Mouse (Mus musculus) kidney, adult 2 months (tissue): ENCODE results near the gene Prss53. TPM values are rescaled to one million over a fixed set of nuclear protein-coding genes. Genes with fewer than 3 reads are reported as not detected.

Source experiments
- DNase-seq: peaks from one replicate; pipeline ENCODE4 v3.0.0; 2021
- H3K27ac ChIP-seq: fragments of 200-500 bp; 2 replicates; pipeline ENCODE4 v1.5.1; 2012; ENCODE audit warnings: low read depth, low read length, control low read depth, inconsistent platforms; ENCODE audit not compliant: insufficient read depth
- H3K27me3 ChIP-seq: fragments of 200-500 bp; replicated peaks from 2 replicates; pipeline ENCODE4 v1.6.1; 2012; ENCODE audit warnings: mild to moderate bottlenecking, moderate library complexity, low read length, inconsistent platforms; ENCODE audit not compliant: control insufficient read depth, insufficient read depth
- H3K36me3 ChIP-seq: fragments of 200-500 bp; 2 replicates; pipeline ENCODE4 v1.6.1; 2012; ENCODE audit warnings: mild to moderate bottlenecking, moderate library complexity, low read length, inconsistent platforms; ENCODE audit not compliant: control insufficient read depth, insufficient read depth
- H3K4me1 ChIP-seq: fragments of 200-500 bp; 2 replicates; pipeline ENCODE4 v1.6.1; 2011; ENCODE audit warnings: low read length; ENCODE audit not compliant: control insufficient read depth, insufficient read depth
- H3K4me3 ChIP-seq: fragments of 200-500 bp; 2 replicates; pipeline ENCODE4 v1.5.1; 2011; ENCODE audit warnings: mild to moderate bottlenecking, low read depth, low read length, control low read depth; ENCODE audit not compliant: insufficient read depth
- CTCF ChIP-seq: fragments of 200-500 bp; conservative IDR thresholded peaks from 2 replicates; pipeline ENCODE4 v1.5.1; 2011; ENCODE audit warnings: low read depth, mild to moderate bottlenecking, control low read depth, low read length, moderate library complexity, mixed read lengths; ENCODE audit not compliant: insufficient read depth, insufficient read length
- POLR2A ChIP-seq: fragments of 200-500 bp; IDR thresholded peaks from one replicate; pipeline ENCODE4 v1.6.1; 2011; ENCODE audit warnings: low read depth, low read length, control low read depth
- WGBS: fragments of 180-500 bp; shearing (Covaris S2); methylation state at CpG from one replicate; pipeline ENCODE4 v1.1.7; 2018; 5-methylcytosine and 5-hydroxymethylcytosine counted together
- polyA plus RNA-seq: library from polyadenylated mRNA; depleted of rRNA; stranded (reverse); fragments of >200 nt; gene quantifications from 2 replicates; pipeline ENCODE4 v1.2.3, GENCODE M21; 2012; rRNA removed

Gene Prss53
- polyA plus RNA-seq: 5.1 and 7.5 TPM in 2 replicates

DNA sequence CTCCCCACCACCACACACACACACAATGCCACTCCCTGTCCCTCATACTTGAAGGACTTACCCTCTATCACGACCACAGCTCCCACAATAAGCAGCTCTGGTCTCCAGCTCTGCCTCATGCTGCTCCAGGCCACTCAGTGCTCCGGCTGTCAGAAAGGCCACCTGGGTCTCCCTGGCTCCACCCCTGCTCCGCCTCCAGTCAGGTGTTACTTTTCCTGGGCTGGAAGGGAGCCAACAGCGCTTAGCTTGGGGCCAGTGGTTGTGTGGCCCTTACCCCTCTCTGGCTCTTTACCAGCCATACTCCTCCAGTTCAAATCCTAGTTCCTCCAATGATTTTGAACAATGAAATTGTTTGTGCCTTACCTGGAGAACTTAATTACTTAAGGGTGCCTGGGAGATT is at the start of gene Prss53:
Gene Prss53 (minus strand): TSS at position 173 of the 400 bp plus-strand sequence.
- DNase-seq: peak; percentile 89
- TF ChIP-seq CTCF (no peak), POLR2A (no peak)
- no peaks in the 10 kb centered on the region; the same call in 1 of the 2 replicates for H3K36me3 ChIP-seq
- H3K27ac ChIP-seq: no peak within 1 kb of the TSS
- no peaks in the 10 kb centered on the region; the same call in 1 of the 2 replicates for H3K4me1 ChIP-seq
- 20% methylated on average over 4 of the region's 4 CpGs for WGBS
- H3K4me3 ChIP-seq: no peak within 1 kb of the TSS
- H3K27me3 ChIP-seq: no peaks in the 10 kb centered on the region

GRCm38 (mm10) chr7:127936216-127936884 is 45.6 kb upstream of the Prss53 start:
- DNase-seq: no peak
- H3K4me3 ChIP-seq: peak overlapping the region; percentile 75
- no peak overlapping the region for H3K27ac ChIP-seq
- peaks cover 33% of the 10 kb centered on the region for H3K4me1 ChIP-seq
- TF ChIP-seq POLR2A (no peak), CTCF (no peak)
- H3K27me3 ChIP-seq: no peaks in the 10 kb centered on the region
- WGBS: 65% methylated on average over 18 of the region's 18 CpGs
- H3K36me3 ChIP-seq: no peaks in the 10 kb centered on the region

DNA sequence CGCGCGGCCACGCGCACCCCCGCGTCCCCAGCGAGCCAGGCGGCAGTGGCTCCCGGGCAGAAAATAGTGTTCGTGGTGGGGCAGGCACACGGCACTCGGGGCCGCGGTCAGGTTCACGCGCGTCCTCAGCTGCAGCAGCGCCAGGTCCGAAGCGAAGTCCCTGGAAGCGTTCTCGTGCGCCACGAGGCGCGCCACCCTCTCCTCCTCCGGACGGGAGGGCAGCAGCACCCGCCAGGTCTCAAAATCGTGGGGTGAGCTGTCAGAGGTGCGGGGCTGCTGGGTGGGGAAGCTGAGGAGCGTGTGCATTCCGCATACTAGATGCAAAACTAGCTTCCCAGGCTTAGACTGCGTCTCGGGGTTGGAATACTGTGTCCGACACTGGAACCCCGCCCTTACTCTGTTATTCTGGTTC is 45.0 kb upstream of the Prss53 start:
- H3K4me3 ChIP-seq: peak overlapping the region; percentile 75
- H3K36me3 ChIP-seq: no peaks in the 10 kb centered on the region
- DNase-seq: no peak
- TF ChIP-seq CTCF: no peak
- TF ChIP-seq POLR2A: no peak
- H3K4me1 ChIP-seq: peaks cover 36% of the 10 kb centered on the region
- under 1% methylated on average over 38 of the region's 38 CpGs for WGBS
- H3K27ac ChIP-seq: peak overlapping the region; percentile 6; the same call in 1 of the 2 replicates
- H3K27me3 ChIP-seq: no peaks in the 10 kb centered on the region

DNA sequence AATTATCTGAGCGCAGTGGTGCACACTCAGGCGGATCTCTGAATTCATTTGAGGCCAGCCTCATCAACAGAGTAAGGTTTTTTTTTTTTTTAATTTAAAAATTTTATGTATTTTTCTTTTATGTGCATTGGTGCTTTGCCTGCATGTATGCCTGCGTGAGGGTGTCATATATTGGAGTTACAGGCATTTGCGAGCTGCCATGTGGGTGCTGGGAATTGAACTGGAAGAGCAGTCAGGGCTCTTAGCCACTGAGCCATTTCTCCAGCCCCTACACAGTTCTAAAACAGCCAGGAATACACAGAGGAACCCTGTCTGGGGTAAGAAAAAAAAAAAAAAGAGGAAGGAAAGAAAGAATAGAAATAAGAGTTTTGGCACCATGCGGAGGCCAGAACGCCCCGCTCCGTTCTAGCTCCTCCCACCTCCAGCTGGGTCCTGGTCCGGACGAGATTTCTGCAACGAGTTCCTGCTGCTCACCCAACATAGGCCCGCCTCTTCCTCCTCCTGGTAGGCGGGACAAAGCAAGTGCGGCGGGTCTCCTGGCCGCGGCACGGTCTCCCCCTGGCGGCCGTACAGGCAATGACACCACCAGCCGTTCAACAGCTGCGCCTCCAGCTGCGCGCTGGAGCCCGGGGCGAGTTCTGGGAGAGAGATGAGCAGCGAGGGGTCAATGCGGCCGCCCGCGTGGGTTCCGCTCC is 44.4 kb upstream of the Prss53 start:
- Histone ChIP-seq H3K4me1 (peaks cover 41% of the 10 kb centered on the region), H3K27me3 (no peaks in the 10 kb centered on the region), H3K36me3 (no peaks in the 10 kb centered on the region), H3K4me3 (peak overlapping the region; percentile 75), H3K27ac (0 out of 2 replicates have a peak overlapping the region, but pooled peaks have one; percentile 6)
- 6% methylated on average over 32 of the region's 32 CpGs for WGBS
- TF ChIP-seq CTCF (peak; percentile 89), POLR2A (peak; percentile 20)
- DNase-seq: peak; percentile 98

DNA sequence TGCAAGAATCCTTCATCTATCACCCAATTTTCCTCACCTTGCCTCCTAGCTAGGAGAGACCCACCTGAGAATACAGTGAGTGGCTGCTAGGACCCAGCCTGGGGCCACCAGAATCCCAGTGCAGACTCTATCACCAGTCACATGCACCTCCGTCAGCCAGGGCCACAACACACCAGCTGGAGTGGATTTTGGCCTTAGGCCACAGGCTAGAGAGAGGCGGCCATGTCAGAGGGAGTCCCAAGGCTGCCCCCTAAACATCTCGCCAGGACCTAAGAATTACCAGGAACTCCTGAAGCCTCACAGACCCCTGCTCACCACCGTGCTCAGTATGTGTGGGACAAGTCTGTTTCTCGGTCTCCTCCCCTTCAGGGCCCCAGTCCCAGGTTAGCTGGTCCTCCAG is 43.3 kb upstream of the Prss53 start:
- no peak for TF ChIP-seq POLR2A
- TF ChIP-seq CTCF: no peak
- H3K4me3 ChIP-seq: no peak overlapping the region
- H3K4me1 ChIP-seq: peaks cover 42% of the 10 kb centered on the region
- 77% methylated on average over 5 of the region's 5 CpGs for WGBS
- H3K27me3 ChIP-seq: no peaks in the 10 kb centered on the region
- no peak for DNase-seq
- no peak overlapping the region for H3K27ac ChIP-seq
- H3K36me3 ChIP-seq: no peaks in the 10 kb centered on the region

- Histone ChIP-seq H3K4me1 (peaks cover 43% of the 10 kb centered on the region), H3K27ac (peak overlapping the region; percentile 58), H3K4me3 (no peak overlapping the region), H3K27me3 (no peaks in the 10 kb centered on the region), H3K36me3 (no peaks in the 10 kb centered on the region; the same call in 1 of the 2 replicates)
- 24% methylated on average over 13 of the region's 13 CpGs for WGBS
- TF ChIP-seq POLR2A (no peak), CTCF (no peak)
- peak; percentile 70 for DNase-seq
Measured at GRCm38 (mm10) chr7:127932273-127933031, 41.7 kb upstream of the Prss53 start.
